Mouse (Mus musculus) stomach, embryonic 14.5 days (tissue): ENCODE measurements at regions not wholly inside any gene's neighbourhood (a gene's known extent, or its start where the extent isn't known, plus 50 kb on each side); places are given as distances from the start of the nearest gene placed in this dataset.

Experiments
- ATAC-seq: fragments of 200-750 bp; cut with Nextera tagmentation; 2 replicates; pipeline ENCODE4 v1.8.0; 2017; ENCODE audit warnings: low read depth, moderate TSS enrichment; ENCODE audit not compliant: insufficient number of reproducible peaks, insufficient read depth, low FRiP score
- H3K27ac ChIP-seq: fragments of 300-500 bp; sonication (generic); 2 replicates; pipeline ENCODE4 v1.5.1; 2014; ENCODE audit warnings: mild to moderate bottlenecking, low read length, moderate library complexity, mixed read lengths
- H3K27me3 ChIP-seq: fragments of 300-500 bp; sonication (generic); 2 replicates; pipeline ENCODE4 v1.6.1; 2014; ENCODE audit warnings: low read length, control low read depth, mixed read lengths; ENCODE audit not compliant: control insufficient read depth, insufficient read depth
- H3K36me3 ChIP-seq: fragments of 300-500 bp; sonication (generic); 2 replicates; pipeline ENCODE4 v1.6.1; 2014; ENCODE audit warnings: mild to moderate bottlenecking, control low read depth, low read length, moderate library complexity, mixed read lengths; ENCODE audit not compliant: control insufficient read depth, insufficient read depth
- H3K4me1 ChIP-seq: fragments of 300-500 bp; sonication (generic); 2 replicates; pipeline ENCODE4 v1.6.1; 2014; ENCODE audit warnings: low read length, control low read depth, mixed read lengths; ENCODE audit not compliant: control insufficient read depth, insufficient read depth
- H3K4me2 ChIP-seq: fragments of 300-500 bp; sonication (generic); replicated peaks from 2 replicates; pipeline ENCODE4 v1.6.1; 2014; ENCODE audit warnings: low read depth, low read length, control low read depth
- H3K4me3 ChIP-seq: fragments of 300-500 bp; sonication (generic); 2 replicates; pipeline ENCODE4 v1.5.1; 2014; ENCODE audit warnings: low read depth, low read length, control low read depth
- H3K9ac ChIP-seq: fragments of 300-500 bp; sonication (generic); replicated peaks from 2 replicates; pipeline ENCODE4 v1.6.1; 2014; ENCODE audit warnings: low read depth, mild to moderate bottlenecking, control low read depth, low read length, moderate library complexity, mixed read lengths
- H3K9me3 ChIP-seq: fragments of 300-500 bp; sonication (generic); 2 replicates; pipeline ENCODE4 v1.6.1; 2016; ENCODE audit warnings: low read depth, low read length, control low read depth; ENCODE audit not compliant: control insufficient read depth
- WGBS: fragments of 180-500 bp; shearing (Covaris S2); extraction: QIAGEN DNeasy Blood & Tissue Kit; methylation state at CpG from one replicate; pipeline ENCODE4 v1.1.7; 2014; 5-methylcytosine and 5-hydroxymethylcytosine counted together

GRCm38 (mm10) chr6:95769808-95770207, 51.2 kb upstream of the Suclg2 start:
- H3K4me3 ChIP-seq, result no peak overlapping the region
- no peaks in the 10 kb centered on the region for H3K36me3 ChIP-seq
- no peak overlapping the region for H3K9ac ChIP-seq
- no peak overlapping the region for H3K4me2 ChIP-seq
- no peak for ATAC-seq
- H3K27ac ChIP-seq, result no peak overlapping the region
- WGBS, result 62% methylated on average over 3 of the region's 3 CpGs
- no peaks in the 10 kb centered on the region for H3K27me3 ChIP-seq
- no peaks in the 10 kb centered on the region for H3K4me1 ChIP-seq
- H3K9me3 ChIP-seq, result no peaks in the 10 kb centered on the region

GRCm38 (mm10) chr6:95801651-95802050, 83.1 kb upstream of the Suclg2 start:
- Histone ChIP-seq H3K27me3 (no peaks in the 10 kb centered on the region), H3K27ac (no peak overlapping the region), H3K4me3 (no peak overlapping the region), H3K9ac (no peak overlapping the region), H3K4me1 (no peaks in the 10 kb centered on the region), H3K36me3 (no peaks in the 10 kb centered on the region), H3K9me3 (no peaks in the 10 kb centered on the region), H3K4me2 (no peak overlapping the region)
- 35% methylated on average over 6 of the region's 6 CpGs for WGBS
- no peak for ATAC-seq

- Histone ChIP-seq H3K4me2 (no peak overlapping the region), H3K9ac (no peak overlapping the region), H3K27me3 (no peaks in the 10 kb centered on the region), H3K36me3 (no peaks in the 10 kb centered on the region), H3K4me1 (no peaks in the 10 kb centered on the region), H3K27ac (peak overlapping the region; percentile 72), H3K4me3 (no peak overlapping the region), H3K9me3 (no peaks in the 10 kb centered on the region)
- 25% methylated on average over 3 of the region's 3 CpGs for WGBS
- ATAC-seq, result peak; percentile 71
These were observed 122.9 kb upstream of the Suclg2 start for GRCm38 (mm10) chr6:95841502-95841901.

- H3K4me2 ChIP-seq, result no peak overlapping the region
- H3K9ac ChIP-seq, result no peak overlapping the region
- H3K27me3 ChIP-seq, result no peaks in the 10 kb centered on the region
- no peaks in the 10 kb centered on the region for H3K4me1 ChIP-seq
- WGBS, result 18% methylated on average over 1 of the region's 1 CpGs
- no peak overlapping the region for H3K4me3 ChIP-seq
- H3K9me3 ChIP-seq, result no peaks in the 10 kb centered on the region
- no peaks in the 10 kb centered on the region for H3K36me3 ChIP-seq
- no peak overlapping the region for H3K27ac ChIP-seq
- ATAC-seq, result no peak
These were observed 127.9 kb upstream of the Suclg2 start for GRCm38 (mm10) chr6:95846536-95846935.

GRCm38 (mm10) chr6:95875463-95875862, 156.9 kb upstream of the Suclg2 start:
- H3K4me1 ChIP-seq, result no peaks in the 10 kb centered on the region
- no peak overlapping the region for H3K4me3 ChIP-seq
- no peak overlapping the region for H3K9ac ChIP-seq
- H3K4me2 ChIP-seq, result no peak overlapping the region
- no peaks in the 10 kb centered on the region for H3K9me3 ChIP-seq
- no peaks in the 10 kb centered on the region for H3K36me3 ChIP-seq
- no peaks in the 10 kb centered on the region for H3K27me3 ChIP-seq
- no peak for ATAC-seq
- no peak overlapping the region for H3K27ac ChIP-seq
- WGBS, result 85% methylated on average over 6 of the region's 6 CpGs

- no peaks in the 10 kb centered on the region for H3K27me3 ChIP-seq
- no peaks in the 10 kb centered on the region for H3K9me3 ChIP-seq
- no peak overlapping the region for H3K4me2 ChIP-seq
- H3K27ac ChIP-seq, result no peak overlapping the region
- no peaks in the 10 kb centered on the region for H3K4me1 ChIP-seq
- 44% methylated on average over 2 of the region's 2 CpGs for WGBS
- no peak overlapping the region for H3K9ac ChIP-seq
- ATAC-seq, result no peak
- no peak overlapping the region for H3K4me3 ChIP-seq
- no peaks in the 10 kb centered on the region for H3K36me3 ChIP-seq
These were observed 157.7 kb upstream of the Suclg2 start for GRCm38 (mm10) chr6:95876320-95876719.

- no peak overlapping the region for H3K27ac ChIP-seq
- H3K27me3 ChIP-seq, result no peaks in the 10 kb centered on the region
- H3K36me3 ChIP-seq, result no peaks in the 10 kb centered on the region
- no peak overlapping the region for H3K4me3 ChIP-seq
- ATAC-seq, result no peak
- H3K9ac ChIP-seq, result no peak overlapping the region
- no peaks in the 10 kb centered on the region for H3K4me1 ChIP-seq
- H3K9me3 ChIP-seq, result no peaks in the 10 kb centered on the region
- no peak overlapping the region for H3K4me2 ChIP-seq
- 66% methylated on average over 4 of the region's 4 CpGs for WGBS
These were observed 168.0 kb upstream of the Suclg2 start for GRCm38 (mm10) chr6:95886645-95887044.

- 84% methylated on average over 2 of the region's 2 CpGs for WGBS
- Histone ChIP-seq H3K9ac (no peak overlapping the region), H3K4me1 (no peaks in the 10 kb centered on the region), H3K4me2 (no peak overlapping the region), H3K27ac (no peak overlapping the region), H3K36me3 (no peaks in the 10 kb centered on the region), H3K9me3 (no peaks in the 10 kb centered on the region), H3K4me3 (no peak overlapping the region), H3K27me3 (no peaks in the 10 kb centered on the region)
- no peak for ATAC-seq
These were observed 184.0 kb upstream of the Suclg2 start for GRCm38 (mm10) chr6:95902551-95902950.

- no peak overlapping the region for H3K27ac ChIP-seq
- H3K27me3 ChIP-seq, result no peaks in the 10 kb centered on the region
- no peak for ATAC-seq
- no peak overlapping the region for H3K9ac ChIP-seq
- no peaks in the 10 kb centered on the region for H3K4me1 ChIP-seq
- H3K9me3 ChIP-seq, result no peaks in the 10 kb centered on the region
- no peak overlapping the region for H3K4me3 ChIP-seq
- H3K36me3 ChIP-seq, result no peaks in the 10 kb centered on the region
- no peak overlapping the region for H3K4me2 ChIP-seq
- 35% methylated on average over 10 of the region's 10 CpGs for WGBS
These were observed 185.6 kb upstream of the Suclg2 start for GRCm38 (mm10) chr6:95904085-95904633.
